Mouse (Mus musculus) c-Kit-positive CD71-negative TER-119-negative erythroid progenitor cells, embryonic 14.5 days (primary cell): ENCODE results near the gene Gm49673.
"Not testable (repeated sequence)": the region's sequence is repeated elsewhere in the genome, so short reads cannot be mapped to it uniquely, and the experiment has no call there.

Source experiments
- DNase-seq: peaks from one replicate; pipeline ENCODE4 v3.0.0-alpha.2; 2013; ENCODE audit warnings: low read depth

The Gm49673 gene

DNA sequence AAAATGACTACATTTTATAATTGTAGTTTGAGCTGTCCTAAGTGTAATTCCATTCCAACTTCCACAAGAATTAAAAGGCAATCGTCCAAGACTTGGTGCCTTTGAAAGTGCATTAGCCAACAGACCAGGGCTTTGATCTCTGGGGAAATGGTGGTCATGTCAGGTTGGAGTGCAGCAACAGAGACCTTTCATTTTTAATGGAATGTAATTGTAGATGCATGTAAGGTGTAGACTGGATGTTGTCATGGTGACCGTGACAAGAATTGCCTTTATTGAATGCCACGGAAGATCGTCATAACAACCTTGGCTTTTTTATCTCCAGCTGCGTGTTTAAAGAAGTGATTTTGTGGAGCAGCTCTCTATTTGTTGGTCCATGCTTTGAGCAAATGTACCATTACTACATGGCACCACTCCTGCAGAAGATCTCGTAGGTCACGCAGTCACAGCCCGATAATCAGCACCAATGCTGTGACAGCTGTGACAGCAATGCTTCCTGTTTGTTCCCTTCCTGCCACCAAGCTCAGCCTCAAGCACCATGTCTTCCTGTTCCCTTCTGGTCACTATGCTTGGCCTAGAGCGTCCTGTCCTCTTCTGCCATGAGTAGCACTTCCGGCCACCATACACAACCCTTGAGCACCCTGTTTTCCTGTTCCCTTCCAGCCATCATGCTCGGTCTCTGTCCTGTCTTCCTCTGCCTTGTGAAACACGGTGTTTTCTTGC lies 107.5 kb downstream of the Gm49673 start:
- not testable (repeated sequence) for DNase-seq

DNA sequence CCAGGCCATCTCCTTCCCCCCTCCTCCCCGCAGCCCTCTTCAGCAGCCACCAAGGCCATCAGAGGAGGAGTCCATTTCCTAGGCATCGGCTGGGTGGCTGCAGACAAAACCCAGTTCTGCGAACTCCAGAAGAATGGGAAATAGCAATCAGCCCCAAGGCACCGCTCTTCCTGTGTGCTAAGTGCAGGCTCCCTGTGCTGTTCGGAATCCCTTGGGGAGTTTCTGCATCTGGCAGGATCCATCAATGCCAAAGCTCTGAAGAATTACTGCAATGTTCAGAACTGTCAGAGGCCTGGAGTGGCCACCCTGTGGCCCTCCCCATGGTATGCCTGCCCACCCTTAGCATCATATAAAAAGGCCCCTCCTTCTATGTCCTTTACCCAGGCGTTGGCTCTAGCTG lies 110.6 kb downstream of the Gm49673 start:
- DNase-seq: not testable (repeated sequence)
